Mouse (Mus musculus) yolk sac, embryonic 10.5 days (tissue): ENCODE data around the gene Pcp4.

Experiments
- DNase-seq: peaks from one replicate; pipeline ENCODE4 v3.0.0-alpha.2; 2017; ENCODE audit warnings: low spot score

Gene Pcp4

GRCm38 (mm10) chr16:96488038-96488437 is 20.6 kb downstream of the Pcp4 start:
- no peak for DNase-seq

- no peak for DNase-seq
Measured at GRCm38 (mm10) chr16:96491530-96491929, 24.1 kb downstream of the Pcp4 start.

- DNase-seq, result no peak
Measured at GRCm38 (mm10) chr16:96494079-96494478, 26.7 kb downstream of the Pcp4 start.

- DNase-seq, result no peak
Measured at GRCm38 (mm10) chr16:96498951-96499350, 31.5 kb downstream of the Pcp4 start.

- no peak for DNase-seq
Measured at GRCm38 (mm10) chr16:96501241-96501640, 33.8 kb downstream of the Pcp4 start.

GRCm38 (mm10) chr16:96502586-96502985 is 35.2 kb downstream of the Pcp4 start:
- DNase-seq, result no peak

- DNase-seq, result no peak
Measured at GRCm38 (mm10) chr16:96514466-96514865, 47.1 kb downstream of the Pcp4 start.

- DNase-seq, result no peak
Measured at GRCm38 (mm10) chr16:96527476-96527875, 60.1 kb downstream of the Pcp4 start.

GRCm38 (mm10) chr16:96528471-96528870 is 61.1 kb downstream of the Pcp4 start:
- no peak for DNase-seq

- no peak for DNase-seq
Measured at GRCm38 (mm10) chr16:96529896-96530568, 62.6 kb downstream of the Pcp4 start.

- no peak for DNase-seq
Measured at GRCm38 (mm10) chr16:96530569-96530898, 63.1 kb downstream of the Pcp4 start.

- DNase-seq, result no peak
Measured at GRCm38 (mm10) chr16:96531029-96531428, 63.6 kb downstream of the Pcp4 start.

- DNase-seq, result peak; percentile 15
Measured at GRCm38 (mm10) chr16:96533710-96534109, 66.3 kb downstream of the Pcp4 start.

GRCm38 (mm10) chr16:96535271-96535670 is 67.9 kb downstream of the Pcp4 start:
- no peak for DNase-seq

- no peak for DNase-seq
Measured at GRCm38 (mm10) chr16:96536426-96536825, 69.0 kb downstream of the Pcp4 start.

GRCm38 (mm10) chr16:96539091-96539490 is 71.7 kb downstream of the Pcp4 start:
- no peak for DNase-seq

- no peak for DNase-seq
Measured at GRCm38 (mm10) chr16:96541056-96541455, 73.7 kb downstream of the Pcp4 start.

- no peak for DNase-seq
Measured at GRCm38 (mm10) chr16:96552680-96553079, 85.3 kb downstream of the Pcp4 start.

GRCm38 (mm10) chr16:96555412-96555811 is 88.0 kb downstream of the Pcp4 start:
- DNase-seq, result no peak

GRCm38 (mm10) chr16:96556621-96557020 is 89.2 kb downstream of the Pcp4 start:
- no peak for DNase-seq

GRCm38 (mm10) chr16:96558341-96558740 is 90.9 kb downstream of the Pcp4 start:
- no peak for DNase-seq

GRCm38 (mm10) chr16:96559796-96560195 is 92.4 kb downstream of the Pcp4 start:
- no peak for DNase-seq

GRCm38 (mm10) chr16:96563350-96564257 is 96.2 kb downstream of the Pcp4 start:
- no peak for DNase-seq
